Mouse (Mus musculus) kidney, adult 2 months (tissue): ENCODE measurements around the gene Ube2o.

Experiments used
- CTCF ChIP-seq: fragments of 200-500 bp; conservative IDR thresholded peaks from 2 replicates; pipeline ENCODE4 v1.5.1; 2011; ENCODE audit warnings: low read depth, mild to moderate bottlenecking, control low read depth, low read length, moderate library complexity, mixed read lengths; ENCODE audit not compliant: insufficient read depth, insufficient read length
- POLR2A ChIP-seq: fragments of 200-500 bp; IDR thresholded peaks from one replicate; pipeline ENCODE4 v1.6.1; 2011; ENCODE audit warnings: low read depth, low read length, control low read depth

DNA sequence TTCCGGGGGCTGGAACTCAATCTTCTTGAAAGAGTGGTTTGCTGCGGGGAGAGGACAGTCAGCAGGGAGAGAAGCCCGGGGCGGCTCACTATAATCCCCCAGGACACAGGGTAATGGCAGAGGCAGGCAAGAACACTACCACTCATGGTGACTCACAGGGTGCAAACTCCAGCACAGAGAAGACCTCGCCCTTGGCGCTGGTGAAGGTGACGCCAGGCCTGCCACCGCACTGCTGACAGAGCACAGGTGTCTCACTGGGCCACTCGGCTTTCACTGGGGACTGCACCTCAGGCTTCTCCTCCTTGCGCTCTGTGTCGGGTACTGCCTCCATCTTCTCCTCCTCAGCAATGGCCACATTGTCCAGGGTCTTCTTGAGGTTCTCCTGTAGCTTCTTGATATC, 40.1 kb downstream of the Ube2o start:
- TF ChIP-seq CTCF: no peak
- no peak for TF ChIP-seq POLR2A
